Mouse (Mus musculus): Measurements from ENCODE around the gene Plppr2.

The Plppr2 gene

GRCm38 (mm10) chr9:21955570-21956281 lies 18.9 kb downstream of the Plppr2 start, which contains the start of gene Swsap1:
TSS of gene Swsap1 (plus strand) at chr9:21955755.
- in situ Hi-C loops (cut with MboI; ENCODE audit: low pct_unique_long_range_greater_than_20kb in 1 of 2, low sequenced_read_pairs in 2 of 2, unreplicated experiment in 1 of 2): no loop called here

DNA sequence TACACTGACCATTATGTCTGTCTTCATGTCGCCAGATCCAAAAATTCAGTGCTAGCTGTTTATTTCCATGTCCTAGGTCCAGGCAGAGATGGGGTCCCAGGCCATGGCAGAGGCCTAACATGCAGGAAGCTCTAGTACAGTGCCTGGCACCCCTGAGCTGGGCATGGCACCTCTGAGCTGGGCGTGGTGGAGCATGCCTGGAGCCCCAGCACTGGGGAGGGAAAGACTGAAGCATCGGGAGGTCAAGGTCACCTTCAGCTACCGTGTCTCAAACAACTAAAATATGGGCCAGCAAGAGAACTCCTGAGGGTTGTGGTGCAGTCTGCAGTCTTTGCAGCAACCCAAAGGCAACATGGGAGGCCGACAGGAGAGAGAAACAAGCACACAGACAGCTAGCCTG lies 21.5 kb downstream of the Plppr2 start:
- in situ Hi-C loops (cut with MboI; ENCODE audit: low pct_unique_long_range_greater_than_20kb in 1 of 2, low sequenced_read_pairs in 2 of 2, unreplicated experiment in 1 of 2): no loop called here

DNA sequence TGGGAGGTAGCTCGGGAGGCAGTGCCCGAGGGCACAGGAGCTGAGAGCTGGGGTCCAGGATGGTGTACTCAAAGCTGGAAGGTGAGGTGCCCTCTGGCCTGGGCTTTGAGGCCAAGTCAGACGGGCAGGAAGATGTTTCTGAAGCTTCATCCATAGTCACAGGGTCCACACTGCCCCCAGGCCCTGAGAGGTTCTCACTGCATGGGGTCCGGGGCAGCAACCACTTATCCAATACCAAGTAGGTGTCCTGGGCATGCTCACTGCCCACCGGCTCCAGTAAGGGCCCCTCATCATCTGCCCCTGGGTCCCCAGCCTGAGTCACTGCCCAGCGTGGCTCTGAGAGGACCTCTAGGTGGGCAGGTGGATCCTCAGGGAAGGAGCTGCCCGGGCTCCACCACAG lies 22.4 kb downstream of the Plppr2 start:
- in situ Hi-C loops (cut with MboI; ENCODE audit: low pct_unique_long_range_greater_than_20kb in 1 of 2, low sequenced_read_pairs in 2 of 2, unreplicated experiment in 1 of 2): no loop called here

DNA sequence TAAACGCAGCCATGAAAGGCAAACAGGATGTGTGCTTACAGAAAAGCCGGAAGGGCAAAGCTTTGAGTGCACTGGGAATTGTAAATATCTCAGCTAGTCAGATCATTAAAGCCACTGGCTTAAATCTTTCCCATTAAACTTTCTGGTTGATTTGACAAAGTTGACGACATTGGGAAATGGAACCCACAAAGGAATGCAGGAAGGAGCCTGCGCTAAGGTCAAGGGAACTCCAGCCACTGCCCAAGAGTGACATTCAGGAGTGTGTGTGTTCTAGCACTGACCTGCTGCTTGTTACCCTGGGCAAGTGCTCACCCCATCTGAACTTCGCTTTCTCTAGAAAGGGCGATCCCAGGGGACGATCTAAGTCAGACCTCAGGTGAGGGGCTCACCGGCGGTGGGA lies 23.3 kb downstream of the Plppr2 start:
- in situ Hi-C loops (cut with MboI; ENCODE audit: low pct_unique_long_range_greater_than_20kb in 1 of 2, low sequenced_read_pairs in 2 of 2, unreplicated experiment in 1 of 2): no loop called here

DNA sequence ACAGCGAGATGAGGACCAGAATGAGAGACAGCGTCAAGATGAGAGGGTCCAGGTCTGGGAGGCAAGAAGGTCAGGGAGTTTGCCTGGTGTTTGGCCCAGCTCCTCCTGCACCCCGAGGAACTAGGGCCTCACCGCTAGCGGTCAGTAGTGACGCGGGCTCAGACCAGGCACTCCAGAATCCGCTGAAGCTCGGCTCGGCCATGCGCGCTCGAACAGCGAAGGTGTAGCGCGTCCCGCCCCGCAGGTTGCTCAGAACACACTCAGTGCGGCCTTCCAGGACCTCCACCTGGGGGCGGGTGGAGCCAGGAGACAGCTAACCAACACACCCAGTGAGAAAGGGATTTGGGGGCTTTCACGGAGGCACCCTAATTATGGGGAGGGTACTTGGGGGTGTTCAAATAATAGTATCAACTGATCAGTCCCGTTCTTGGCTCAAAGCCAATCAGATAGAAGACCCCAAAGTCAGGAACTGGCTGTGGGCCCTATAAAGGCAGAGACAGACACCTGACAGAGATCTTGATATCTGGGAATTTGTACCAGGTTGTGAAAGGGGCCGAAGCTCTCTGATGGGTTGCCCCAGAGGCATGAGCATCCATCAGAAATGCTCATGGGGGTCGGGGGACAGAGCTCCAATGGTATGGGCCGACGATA lies 23.9 kb downstream of the Plppr2 start:
- in situ Hi-C loops (cut with MboI; ENCODE audit: low pct_unique_long_range_greater_than_20kb in 1 of 2, low sequenced_read_pairs in 2 of 2, unreplicated experiment in 1 of 2): no loop called here

- in situ Hi-C loops (cut with MboI; ENCODE audit: low pct_unique_long_range_greater_than_20kb in 1 of 2, low sequenced_read_pairs in 2 of 2, unreplicated experiment in 1 of 2): no loop called here
Observed at GRCm38 (mm10) chr9:21961366-21961980, 24.6 kb downstream of the Plppr2 start.

DNA sequence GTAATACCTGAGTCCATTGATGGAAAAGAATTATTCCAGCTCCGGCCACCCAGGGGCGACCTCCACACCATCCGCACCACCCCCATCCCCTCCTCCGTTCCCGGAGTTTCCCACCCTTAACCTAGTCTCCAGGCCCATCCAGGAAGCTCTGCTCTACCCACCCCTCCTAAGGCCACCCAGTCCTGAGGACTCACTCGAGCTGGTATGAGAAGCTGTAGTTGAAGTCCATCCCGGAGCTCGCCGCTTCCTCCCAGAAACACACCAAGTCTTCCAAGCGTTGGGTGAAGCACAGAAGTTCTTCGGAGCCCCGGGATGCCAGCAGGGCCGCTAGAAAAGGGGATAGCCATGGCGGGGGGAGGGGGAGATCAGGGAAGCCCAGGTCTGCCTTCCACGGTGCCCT lies 25.2 kb downstream of the Plppr2 start:
- in situ Hi-C loops (cut with MboI; ENCODE audit: low pct_unique_long_range_greater_than_20kb in 1 of 2, low sequenced_read_pairs in 2 of 2, unreplicated experiment in 1 of 2): no loop called here

DNA sequence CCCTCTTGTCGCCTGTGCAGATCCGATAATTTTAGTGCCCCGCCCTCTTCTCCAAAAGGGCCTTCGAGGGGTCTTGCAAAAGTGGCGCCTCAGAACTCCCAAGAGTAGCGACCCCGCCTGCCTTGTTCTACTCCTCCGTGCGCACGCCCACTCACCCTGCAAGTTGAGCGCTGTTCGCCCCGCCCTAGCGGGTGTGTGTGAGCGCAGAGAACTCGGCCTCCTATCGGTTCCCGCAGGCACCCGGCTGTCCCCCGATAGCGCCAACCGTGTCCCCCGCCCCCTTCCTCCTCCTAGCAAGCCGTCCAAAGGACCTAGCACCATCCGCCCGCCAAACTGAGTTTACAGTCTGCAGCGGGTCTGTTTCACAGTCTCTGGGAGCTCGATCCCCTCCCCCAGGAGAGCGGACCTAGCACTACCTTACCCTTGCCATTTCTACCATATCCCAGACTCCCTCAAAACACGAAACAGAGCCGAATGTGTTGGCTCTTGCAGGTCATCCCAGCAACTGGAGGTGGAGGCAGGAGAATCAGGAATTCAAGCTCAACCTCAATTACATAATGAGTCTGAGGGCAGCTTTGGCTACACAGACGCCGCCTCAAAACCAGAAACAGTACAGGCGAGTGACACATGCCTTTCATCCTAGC lies 25.7 kb downstream of the Plppr2 start:
- in situ Hi-C loops (cut with MboI; ENCODE audit: low pct_unique_long_range_greater_than_20kb in 1 of 2, low sequenced_read_pairs in 2 of 2, unreplicated experiment in 1 of 2): no loop called here

DNA sequence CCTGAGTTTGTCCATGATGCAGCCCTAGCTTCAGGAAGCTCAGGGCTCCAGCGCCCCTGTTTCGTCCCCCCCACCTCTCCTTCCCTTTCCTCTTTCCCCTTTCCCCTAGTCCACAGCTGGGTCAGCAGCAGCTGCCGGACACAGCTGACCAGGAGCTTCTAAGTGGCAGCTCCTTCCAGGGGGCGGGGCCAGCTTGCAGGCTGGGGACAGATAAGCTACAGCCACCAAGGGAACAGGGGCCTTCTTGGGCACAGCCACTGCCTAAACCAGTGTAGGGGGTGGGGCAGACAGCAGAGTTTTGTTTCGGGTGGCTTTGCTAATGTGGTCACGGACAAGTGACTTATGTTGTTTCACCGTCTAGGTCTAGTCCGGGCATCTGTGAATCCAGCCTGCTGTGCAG lies 26.6 kb downstream of the Plppr2 start, which contains the start of gene Epor:
Epor (minus strand) TSS at position 90 of the 400 bp plus-strand sequence.
- in situ Hi-C loops (cut with MboI; ENCODE audit: low pct_unique_long_range_greater_than_20kb in 1 of 2, low sequenced_read_pairs in 2 of 2, unreplicated experiment in 1 of 2): no loop called here

DNA sequence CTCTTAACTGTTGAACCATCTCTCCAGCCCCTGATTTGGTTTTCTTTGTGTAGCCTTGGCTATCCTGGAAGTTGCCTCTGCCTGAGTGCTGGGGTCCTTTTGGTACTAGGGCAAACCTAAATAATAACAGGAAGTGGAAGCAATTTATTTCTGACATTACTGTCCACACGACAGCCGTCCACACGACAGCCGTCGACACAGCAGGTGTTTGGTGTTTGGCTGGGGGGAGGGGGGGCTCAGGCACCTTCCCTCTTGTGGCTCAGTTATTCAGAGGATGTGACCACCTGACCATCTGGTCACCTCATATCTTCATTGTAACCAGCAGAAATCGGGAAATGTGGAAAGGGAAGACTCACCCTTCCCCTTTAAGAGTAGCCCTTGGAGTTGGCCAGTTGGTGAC lies 32.0 kb downstream of the Plppr2 start:
- in situ Hi-C loops (cut with MboI; ENCODE audit: low pct_unique_long_range_greater_than_20kb in 1 of 2, low sequenced_read_pairs in 2 of 2, unreplicated experiment in 1 of 2): no loop called here

DNA sequence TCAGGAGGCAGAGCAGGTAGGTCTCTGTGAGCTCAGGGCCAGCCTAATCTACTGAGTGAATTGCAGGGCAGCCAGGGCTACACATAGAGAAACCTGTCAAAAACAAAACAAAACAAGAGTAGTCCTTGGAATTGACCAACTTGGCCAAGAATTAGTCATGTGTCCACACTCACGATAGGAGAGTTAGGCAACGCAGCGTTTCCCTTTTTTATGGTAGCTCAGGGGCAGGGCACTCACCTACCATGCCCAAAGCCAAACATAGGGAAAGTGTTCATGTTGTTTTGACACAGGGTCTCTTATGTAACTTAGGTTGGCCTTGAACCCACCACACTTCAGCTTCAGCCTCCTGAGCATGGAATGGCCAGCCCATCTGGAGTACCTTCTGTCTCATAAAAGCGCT lies 32.5 kb downstream of the Plppr2 start:
- in situ Hi-C loops (cut with MboI; ENCODE audit: low pct_unique_long_range_greater_than_20kb in 1 of 2, low sequenced_read_pairs in 2 of 2, unreplicated experiment in 1 of 2): no loop called here

DNA sequence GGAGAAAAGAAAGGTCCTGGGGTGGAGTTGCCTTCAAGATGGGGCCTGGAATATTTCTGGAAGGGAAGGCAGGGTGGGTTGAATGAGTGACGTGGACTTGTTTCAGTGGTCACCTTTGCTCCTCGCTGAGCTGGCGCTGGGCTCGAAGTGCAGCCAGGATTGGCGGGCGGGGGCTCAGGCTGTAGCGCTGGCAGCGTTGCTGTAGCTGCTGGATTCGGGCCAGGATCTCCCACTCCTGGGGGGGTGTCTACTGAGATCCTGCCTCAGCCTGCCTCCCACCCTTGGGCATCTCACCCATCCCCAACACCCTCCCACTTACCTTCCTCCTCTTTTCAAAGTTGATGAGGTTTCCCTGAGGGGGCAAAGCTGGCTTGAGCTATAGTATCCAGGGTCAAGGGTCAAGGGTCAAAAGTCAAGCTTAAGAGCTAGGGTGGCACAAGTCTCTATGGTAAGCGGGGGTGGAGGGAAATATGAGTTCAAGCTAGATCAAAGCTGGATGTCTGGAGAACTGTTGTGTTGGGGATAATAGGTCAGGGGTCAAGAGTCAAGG lies 39.9 kb downstream of the Plppr2 start:
- in situ Hi-C loops (cut with MboI; ENCODE audit: low pct_unique_long_range_greater_than_20kb in 1 of 2, low sequenced_read_pairs in 2 of 2, unreplicated experiment in 1 of 2): loop anchor here (5.0 to 25.0 kb wide), 3 partner anchors 76 to 161 kb away; partner anchors contain the start of genes Acp5 (in 1 of the 2) and Elavl3 (in 1 of the 2)

- in situ Hi-C loops (cut with MboI; ENCODE audit: low pct_unique_long_range_greater_than_20kb in 1 of 2, low sequenced_read_pairs in 2 of 2, unreplicated experiment in 1 of 2): loop anchor here (5.0 to 25.0 kb wide), 3 partner anchors 75 to 160 kb away; partner anchors contain the start of genes Acp5 (in 1 of the 2) and Elavl3 (in 1 of the 2)
Observed at GRCm38 (mm10) chr9:21977331-21977730, 40.5 kb downstream of the Plppr2 start.

GRCm38 (mm10) chr9:21977972-21978371 lies 41.1 kb downstream of the Plppr2 start:
- in situ Hi-C loops (cut with MboI; ENCODE audit: low pct_unique_long_range_greater_than_20kb in 1 of 2, low sequenced_read_pairs in 2 of 2, unreplicated experiment in 1 of 2): loop anchor here (5.0 to 25.0 kb wide), 3 partner anchors 74 to 159 kb away; partner anchors contain the start of genes Acp5 (in 1 of the 2) and Elavl3 (in 1 of the 2)

DNA sequence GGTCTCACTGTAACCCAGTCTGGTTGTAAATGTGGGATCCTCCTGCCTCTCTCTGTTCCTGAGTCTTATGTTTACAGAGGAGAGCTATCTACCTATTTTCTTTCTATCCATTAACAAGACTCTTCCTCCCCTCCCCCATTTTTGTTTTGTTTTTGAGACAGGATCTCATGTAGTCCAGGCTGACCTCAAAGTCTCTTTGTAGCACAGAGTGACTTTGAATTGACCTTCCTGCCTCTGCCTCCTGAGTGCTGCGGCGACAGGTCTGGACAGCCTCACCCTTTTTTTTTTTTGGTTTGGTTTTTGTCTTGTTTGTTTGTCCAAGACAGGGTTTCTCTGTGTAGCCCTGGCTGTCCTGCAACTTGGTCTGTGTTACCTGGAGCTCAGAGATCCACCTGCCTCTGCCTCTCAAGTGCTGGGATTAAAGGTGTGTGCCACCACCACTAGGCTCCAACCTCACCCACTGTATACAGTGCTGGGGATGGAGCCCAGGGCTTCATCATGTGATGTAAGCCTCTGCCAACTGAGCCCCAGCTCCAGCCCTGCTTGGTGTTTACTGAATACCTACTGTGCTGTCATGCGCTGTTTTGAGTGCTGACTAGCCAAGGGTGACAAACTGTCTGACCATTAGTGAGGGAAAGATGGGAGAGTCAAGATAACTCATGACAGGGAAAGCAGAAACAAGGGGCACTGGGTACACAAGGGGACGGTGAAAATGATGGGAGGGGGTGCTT lies 41.7 kb downstream of the Plppr2 start:
- in situ Hi-C loops (cut with MboI; ENCODE audit: low pct_unique_long_range_greater_than_20kb in 1 of 2, low sequenced_read_pairs in 2 of 2, unreplicated experiment in 1 of 2): loop anchor here (5.0 to 25.0 kb wide), 3 partner anchors 74 to 159 kb away; partner anchors contain the start of genes Acp5 (in 1 of the 2) and Elavl3 (in 1 of the 2)

GRCm38 (mm10) chr9:21983911-21984310 lies 47.1 kb downstream of the Plppr2 start:
- in situ Hi-C loops (cut with MboI; ENCODE audit: low pct_unique_long_range_greater_than_20kb in 1 of 2, low sequenced_read_pairs in 2 of 2, unreplicated experiment in 1 of 2): loop anchor here in 1 of 2 experiments (25.0 kb wide), 1 partner anchor 153 kb away; the partner anchor contains the start of gene Acp5

DNA sequence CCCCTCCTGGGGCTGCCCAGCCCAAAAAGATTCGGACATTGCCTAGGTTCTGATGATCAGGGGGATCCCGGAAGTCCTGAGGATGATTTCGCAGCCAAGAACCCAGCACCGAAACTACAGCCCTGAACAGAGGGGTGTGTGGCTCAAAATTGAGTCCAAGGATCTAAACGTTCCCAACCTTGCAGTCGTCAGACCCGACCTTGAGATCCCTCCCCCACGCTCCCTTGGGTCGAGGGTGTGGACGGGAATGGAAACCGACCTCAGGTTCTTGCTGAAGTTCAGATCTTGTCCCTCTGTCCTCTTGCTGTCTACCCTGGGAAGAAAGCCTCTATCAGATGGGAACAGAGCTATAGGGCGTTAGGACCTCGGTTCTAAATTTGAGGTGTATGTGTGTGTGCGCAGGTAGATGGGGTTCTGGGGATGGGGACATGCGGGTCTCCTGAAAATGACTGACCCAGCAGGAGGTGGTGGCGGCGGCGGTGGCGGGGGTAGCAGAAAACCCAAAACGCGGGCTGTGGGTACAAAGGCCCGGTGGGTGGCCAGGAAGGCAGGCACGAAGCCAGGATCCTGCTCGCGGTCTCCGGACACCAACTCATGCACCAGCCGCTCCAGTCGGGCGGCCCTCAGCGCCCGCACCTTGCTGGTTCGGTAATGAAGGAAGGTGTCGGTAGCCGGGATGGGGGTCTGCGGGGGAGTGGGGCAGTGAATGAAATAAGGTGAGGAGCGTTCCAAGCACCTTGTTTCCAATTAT lies 50.9 kb downstream of the Plppr2 start:
- in situ Hi-C loops (cut with MboI; ENCODE audit: low pct_unique_long_range_greater_than_20kb in 1 of 2, low sequenced_read_pairs in 2 of 2, unreplicated experiment in 1 of 2): loop anchor here in 1 of 2 experiments (25.0 kb wide), 1 partner anchor 150 kb away; the partner anchor contains the start of gene Acp5
